Mouse (Mus musculus) liver, embryonic 14.5 days (tissue): ENCODE measurements around the gene Paqr3.

Experiments
- CTCF ChIP-seq: IDR thresholded peaks from 2 replicates; pipeline ENCODE4 v1.5.1; 2016; ENCODE audit warnings: antibody characterized with exemption, low read depth, control low read depth
- EP300 ChIP-seq: IDR thresholded peaks from 2 replicates; pipeline ENCODE4 v1.6.1; 2016; ENCODE audit warnings: antibody characterized with exemption, low read depth

DNA sequence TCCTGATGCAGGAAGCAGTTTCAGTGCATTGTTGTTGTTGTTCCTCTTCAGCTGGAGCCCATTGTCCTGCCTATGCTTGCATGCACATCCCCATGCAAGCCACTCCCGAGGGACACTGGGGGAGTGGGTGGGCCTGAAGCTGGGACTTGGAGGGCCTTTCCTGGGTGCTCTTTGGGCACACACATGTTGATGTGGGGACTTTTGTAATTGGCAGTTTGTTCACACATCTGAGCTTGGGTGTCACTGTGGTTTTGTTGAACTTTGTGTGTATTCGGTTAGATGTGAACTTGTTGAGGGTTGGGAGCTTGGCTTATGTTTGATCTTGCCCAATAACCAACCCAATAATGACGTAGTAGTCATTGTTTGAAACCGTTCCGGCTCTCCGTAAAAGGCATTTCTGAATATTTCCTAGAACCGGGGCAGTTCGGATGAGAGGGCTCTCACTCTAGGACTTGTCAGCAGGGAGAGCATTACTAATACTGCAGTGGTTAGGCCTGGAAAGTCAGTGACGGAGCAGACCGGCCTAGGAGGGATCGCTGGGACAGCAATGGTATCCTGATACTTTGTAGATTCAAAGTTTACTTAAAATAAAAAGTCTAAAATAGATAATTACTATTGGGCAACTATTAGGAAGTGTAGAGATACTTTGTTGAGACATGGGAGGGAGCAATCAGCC is 35.8 kb downstream of the Paqr3 start:
- TF ChIP-seq CTCF (no peak), EP300 (no peak)
